Mouse (Mus musculus): Measurements from ENCODE around the gene Scamp3. TPM values are rescaled to one million over a fixed set of nuclear protein-coding genes. Genes with fewer than 3 reads are reported as not detected.

Gene Scamp3
- polyA plus RNA-seq, 1 experiment from 2014 or later, result 146 TPM

GRCm38 (mm10) chr3:89183959-89184315, 6.7 kb downstream of the Scamp3 start:
- Histone ChIP-seq H3K27me3 (replicated peaks) (no peaks in the 10 kb centered on the region), H3K9ac (peak overlapping the region; percentile 89), H3K4me3 (peak overlapping the region; percentile 73), H3K4me2 (peak overlapping the region; percentile 97), H3K9me3 (no peaks in the 10 kb centered on the region), H3K27ac (peak overlapping the region; percentile 93), H3K4me1 (peaks cover 32% of the 10 kb centered on the region), H3K36me3 (replicated peaks) (peaks cover 23% of the 10 kb centered on the region)
- WGBS, result 69% methylated on average over 6 of the region's 6 CpGs
- 0 out of 2 replicates have a peak, but pooled peaks have one; percentile 2 for ATAC-seq (replicated peaks)

GRCm38 (mm10) chr3:89187197-89187596, 9.9 kb downstream of the Scamp3 start:
- Histone ChIP-seq H3K9me3 (no peaks in the 10 kb centered on the region), H3K27ac (no peak overlapping the region), H3K9ac (no peak overlapping the region), H3K4me3 (no peak overlapping the region), H3K4me1 (peaks cover 25% of the 10 kb centered on the region), H3K27me3 (replicated peaks) (no peaks in the 10 kb centered on the region), H3K4me2 (no peak overlapping the region), H3K36me3 (replicated peaks) (peaks cover 3% of the 10 kb centered on the region; the same call in 1 of the 2 replicates)
- ATAC-seq (replicated peaks), result no peak
- 29% methylated on average over 23 of the region's 23 CpGs for WGBS

- Histone ChIP-seq H3K27ac (no peak overlapping the region), H3K27me3 (replicated peaks) (no peaks in the 10 kb centered on the region), H3K4me2 (no peak overlapping the region), H3K9me3 (no peaks in the 10 kb centered on the region), H3K36me3 (replicated peaks) (peaks cover 3% of the 10 kb centered on the region; the same call in 1 of the 2 replicates), H3K9ac (no peak overlapping the region), H3K4me3 (no peak overlapping the region), H3K4me1 (peaks cover 23% of the 10 kb centered on the region)
- ATAC-seq (replicated peaks), result no peak
- 66% methylated on average over 18 of the region's 18 CpGs for WGBS
Measured at GRCm38 (mm10) chr3:89187690-89188477, 10.6 kb downstream of the Scamp3 start.

GRCm38 (mm10) chr3:89188478-89188875, 11.2 kb downstream of the Scamp3 start:
- 71% methylated on average over 12 of the region's 12 CpGs for WGBS
- H3K9me3 ChIP-seq, result no peaks in the 10 kb centered on the region
- peaks cover 21% of the 10 kb centered on the region for H3K4me1 ChIP-seq
- no peak overlapping the region for H3K9ac ChIP-seq
- no peak for ATAC-seq (replicated peaks)
- H3K4me3 ChIP-seq, result no peak overlapping the region
- H3K27ac ChIP-seq, result no peak overlapping the region
- H3K36me3 ChIP-seq (replicated peaks), result peaks cover 3% of the 10 kb centered on the region; the same call in 1 of the 2 replicates
- H3K27me3 ChIP-seq (replicated peaks), result no peaks in the 10 kb centered on the region
- H3K4me2 ChIP-seq, result no peak overlapping the region

GRCm38 (mm10) chr3:89190436-89190835, 13.2 kb downstream of the Scamp3 start:
- no peak overlapping the region for H3K9ac ChIP-seq
- no peak for ATAC-seq (replicated peaks)
- no peaks in the 10 kb centered on the region for H3K9me3 ChIP-seq
- H3K4me1 ChIP-seq, result 0 out of 2 replicates have a peak, but pooled peaks cover 3% of the 10 kb centered on the region
- no peak overlapping the region for H3K4me2 ChIP-seq
- H3K4me3 ChIP-seq, result no peak overlapping the region
- H3K27me3 ChIP-seq (replicated peaks), result no peaks in the 10 kb centered on the region
- H3K27ac ChIP-seq, result no peak overlapping the region
- peaks cover 3% of the 10 kb centered on the region; the same call in 1 of the 2 replicates for H3K36me3 ChIP-seq (replicated peaks)
- 86% methylated on average over 8 of the region's 8 CpGs for WGBS

- Histone ChIP-seq H3K4me3 (no peak overlapping the region), H3K36me3 (replicated peaks) (0 out of 2 replicates have a peak, but pooled peaks cover 3% of the 10 kb centered on the region), H3K9me3 (no peaks in the 10 kb centered on the region), H3K9ac (no peak overlapping the region), H3K27me3 (replicated peaks) (no peaks in the 10 kb centered on the region), H3K4me1 (peaks cover 10% of the 10 kb centered on the region), H3K27ac (no peak overlapping the region), H3K4me2 (no peak overlapping the region)
- 82% methylated on average over 1 of the region's 1 CpGs for WGBS
- no peak for ATAC-seq (replicated peaks)
Measured at GRCm38 (mm10) chr3:89193351-89193750, 16.1 kb downstream of the Scamp3 start.

- Histone ChIP-seq H3K4me3 (no peak overlapping the region), H3K9ac (no peak overlapping the region), H3K4me2 (no peak overlapping the region), H3K4me1 (peaks cover 10% of the 10 kb centered on the region), H3K9me3 (no peaks in the 10 kb centered on the region), H3K36me3 (replicated peaks) (0 out of 2 replicates have a peak, but pooled peaks cover 1% of the 10 kb centered on the region), H3K27ac (no peak overlapping the region), H3K27me3 (replicated peaks) (no peaks in the 10 kb centered on the region)
- WGBS, result 93% methylated on average over 2 of the region's 2 CpGs
- ATAC-seq (replicated peaks), result no peak
Measured at GRCm38 (mm10) chr3:89193853-89194252, 16.6 kb downstream of the Scamp3 start.

- H3K27me3 ChIP-seq (replicated peaks), result no peaks in the 10 kb centered on the region
- ATAC-seq (replicated peaks), result peak; percentile 93
- 5% methylated on average over 33 of the region's 33 CpGs for WGBS
- peaks cover 10% of the 10 kb centered on the region for H3K4me1 ChIP-seq
- peak overlapping the region; percentile 37 for H3K4me3 ChIP-seq
- H3K27ac ChIP-seq, result peak overlapping the region; percentile 69
- no peaks in the 10 kb centered on the region for H3K9me3 ChIP-seq
- no peaks in the 10 kb centered on the region for H3K36me3 ChIP-seq (replicated peaks)
- H3K4me2 ChIP-seq, result peak overlapping the region; percentile 55
- H3K9ac ChIP-seq, result peak overlapping the region; percentile 40
Measured at GRCm38 (mm10) chr3:89195979-89196877, 19.0 kb downstream of the Scamp3 start.

- no peaks in the 10 kb centered on the region for H3K36me3 ChIP-seq (replicated peaks)
- H3K9ac ChIP-seq, result no peak overlapping the region
- no peak for ATAC-seq (replicated peaks)
- H3K27ac ChIP-seq, result no peak overlapping the region
- 82% methylated on average over 3 of the region's 3 CpGs for WGBS
- H3K4me2 ChIP-seq, result no peak overlapping the region
- no peak overlapping the region for H3K4me3 ChIP-seq
- no peaks in the 10 kb centered on the region for H3K27me3 ChIP-seq (replicated peaks)
- no peaks in the 10 kb centered on the region for H3K9me3 ChIP-seq
- H3K4me1 ChIP-seq, result peaks cover 16% of the 10 kb centered on the region
Measured at GRCm38 (mm10) chr3:89199839-89200238, 22.6 kb downstream of the Scamp3 start.

- ATAC-seq (replicated peaks), result peak; percentile 89
- H3K27ac ChIP-seq, result peak within 1 kb of the TSS; percentile 65
- no peaks in the 10 kb centered on the region for H3K27me3 ChIP-seq (replicated peaks)
- peak within 1 kb of the TSS; percentile 73 for H3K4me2 ChIP-seq
- peak within 1 kb of the TSS; percentile 50 for H3K4me3 ChIP-seq
- H3K9me3 ChIP-seq, result no peaks in the 10 kb centered on the region
- H3K4me1 ChIP-seq, result peaks cover 5% of the 10 kb centered on the region
- peaks cover 22% of the 10 kb centered on the region for H3K36me3 ChIP-seq (replicated peaks)
- 25% methylated on average over 13 of the region's 13 CpGs for WGBS
- H3K9ac ChIP-seq, result peak within 1 kb of the TSS; percentile 43
Measured at GRCm38 (mm10) chr3:89202253-89203141, 25.2 kb downstream of the Scamp3 start, which contains the start of gene Gba. Gene Gba, plus strand, starts transcription at chr3:89202928.

- peak; percentile 48 for ATAC-seq (replicated peaks)
- H3K9ac ChIP-seq, result peak overlapping the region; percentile 43
- 40% methylated on average over 5 of the region's 5 CpGs for WGBS
- peak overlapping the region; percentile 73 for H3K4me2 ChIP-seq
- peak overlapping the region; percentile 50 for H3K4me3 ChIP-seq
- peak overlapping the region; percentile 54 for H3K27ac ChIP-seq
- no peaks in the 10 kb centered on the region for H3K27me3 ChIP-seq (replicated peaks)
- H3K9me3 ChIP-seq, result no peaks in the 10 kb centered on the region
- H3K36me3 ChIP-seq (replicated peaks), result peaks cover 29% of the 10 kb centered on the region
- H3K4me1 ChIP-seq, result peaks cover 5% of the 10 kb centered on the region
Measured at GRCm38 (mm10) chr3:89203142-89203514, 25.9 kb downstream of the Scamp3 start.

Data from midbrain, embryonic 15.5 days (tissue).